Mouse (Mus musculus) adrenal gland, postnatal 4 days (tissue): ENCODE measurements around the gene Olfr498. TPM values are rescaled to one million over a fixed set of nuclear protein-coding genes. Genes with fewer than 3 reads are reported as not detected.

ENCODE experiments used
- DNase-seq, 2 experiments: peaks; one replicate each; pipeline ENCODE4 v3.0.0; 2021 to 2022; ENCODE audit warnings: low spot score in 2 of 2, mixed read lengths in 2 of 2
- long read RNA-seq, 2 experiments: library from polyadenylated mRNA; stranded (forward); transcript quantifications; one replicate each; pipeline ENCODE4 v2.0.0; 2021
- total RNA-seq, 2 experiments: library from RNA; stranded (reverse); gene quantifications; 2 replicates each; pipeline ENCODE4 v1.2.3; 2021

Gene Olfr498
- not detected for total RNA-seq
- long read RNA-seq, experiment 1: 0 reads
- long read RNA-seq, experiment 2: 0 reads

DNA sequence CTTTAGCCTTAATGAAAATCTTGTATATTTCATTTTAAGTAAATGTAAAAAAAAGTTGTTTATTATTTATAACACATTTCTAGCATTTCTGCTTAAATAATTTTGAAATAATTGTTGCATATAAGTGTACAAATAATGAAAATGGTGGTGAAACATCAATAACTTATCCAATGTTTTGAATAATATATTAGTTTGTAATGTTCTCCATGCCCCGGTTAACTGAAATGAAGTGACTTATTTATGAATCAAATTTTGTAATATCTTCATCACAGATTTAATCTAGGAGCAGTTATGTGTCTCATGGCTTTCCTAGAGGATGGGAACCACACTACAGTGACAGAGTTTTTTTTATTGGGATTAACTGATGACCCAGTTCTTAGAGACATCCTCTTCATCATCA lies at the start of gene Olfr498:
Gene Olfr498 (plus strand): TSS at position 301 of the 400 bp plus-strand sequence.
- DNase-seq: no peak

DNA sequence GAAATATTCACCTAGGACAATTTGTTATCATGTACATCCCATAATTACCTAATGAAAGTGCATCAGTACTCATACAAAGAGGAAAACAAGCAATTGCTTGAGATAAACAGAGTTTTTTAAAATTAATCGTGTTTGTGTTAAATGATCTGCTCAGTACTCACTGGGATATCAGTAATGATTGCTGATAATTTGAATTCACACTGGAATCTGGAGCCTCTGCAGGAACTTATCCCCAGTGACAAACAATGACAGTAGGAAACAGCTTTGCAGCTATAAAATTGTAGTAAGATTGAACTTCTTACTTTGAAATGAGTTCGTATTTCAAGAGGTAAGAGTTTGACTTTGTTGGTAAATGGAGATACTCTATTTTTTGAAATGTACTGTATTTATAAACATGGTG lies 45.0 kb upstream of the Olfr498 start, which contains the start of gene Olfr497:
Gene Olfr497 (plus strand): TSS at position 301 of the 400 bp plus-strand sequence.
- DNase-seq: no peak

Other genes with a start within 250 kb of the Olfr498 start
- gene Olfr488, start 207.0 kb upstream of the Olfr498 start, total RNA-seq: not detected
- not detected for gene Olfr490, start 176.4 kb upstream of the Olfr498 start, total RNA-seq
- gene Olfr491, start 151.9 kb upstream of the Olfr498 start, total RNA-seq: not detected
- gene Olfr492, start 141.7 kb upstream of the Olfr498 start, total RNA-seq: not detected
- gene Olfr493, start 118.3 kb upstream of the Olfr498 start, total RNA-seq: not detected
- not detected for gene Olfr494, start 100.0 kb upstream of the Olfr498 start, total RNA-seq
- gene Olfr495, start 72.2 kb upstream of the Olfr498 start, total RNA-seq: not detected
- not detected for gene Olfr497, start 44.9 kb upstream of the Olfr498 start, total RNA-seq
- not detected for gene Olfr502, start 59.7 kb downstream of the Olfr498 start, total RNA-seq
- not detected for gene Olfr503, start 79.2 kb downstream of the Olfr498 start, total RNA-seq
- gene Olfr504, start 100.5 kb downstream of the Olfr498 start, total RNA-seq: not detected
- gene Olfr506, start 145.5 kb downstream of the Olfr498 start, total RNA-seq: not detected
- gene Olfr507, start 156.5 kb downstream of the Olfr498 start, total RNA-seq: not detected
- not detected for gene Olfr508, start 164.7 kb downstream of the Olfr498 start, total RNA-seq
- gene Olfr509, start 186.6 kb downstream of the Olfr498 start, total RNA-seq: under 1 TPM in 1 of 2 experiments, not detected in 1; 0.08 TPM
- gene Olfr510, start 201.1 kb downstream of the Olfr498 start, total RNA-seq: not detected
- not detected for gene Olfr512, start 248.0 kb downstream of the Olfr498 start, total RNA-seq